Mouse (Mus musculus): ENCODE measurements at regions not wholly inside any gene's neighbourhood (a gene's known extent, or its start where the extent isn't known, plus 50 kb on each side); places are given as distances from the start of the nearest gene placed in this dataset.

- TF ChIP-seq CTCF (IDR thresholded peaks at IDR 0.05) (no peak), EP300 (IDR thresholded peaks at IDR 0.05) (no peak)
These were observed 997.2 kb downstream of the Sorcs1 start for GRCm38 (mm10) chr19:49681204-49681603.

Data from lung, postnatal 0 days (tissue).